Mouse (Mus musculus) megakaryocyte, embryonic 14.5 days (primary cell): Measurements from ENCODE around the gene Icam5.

Experiments
- FLI1 ChIP-seq: IDR thresholded peaks from 2 replicates; pipeline ENCODE4 v1.6.1; 2012; ENCODE audit warnings: low read length, inconsistent platforms, mixed read lengths
- GATA1 ChIP-seq: IDR thresholded peaks from 3 replicates; pipeline ENCODE4 v1.6.1; 2012; ENCODE audit warnings: mixed read lengths, low read length, inconsistent platforms, borderline replicate concordance

GRCm38 (mm10) chr9:20986952-20987686, 44.8 kb upstream of the Icam5 start:
- TF ChIP-seq GATA1 (no peak), FLI1 (no peak)
